Mouse (Mus musculus): ENCODE measurements around the gene Bdh2. TPM values are rescaled to one million over a fixed set of nuclear protein-coding genes. Genes with fewer than 3 reads are reported as not detected.

The Bdh2 gene
- total and polyA plus RNA-seq, 2 experiments from 2014 or later: 2.0 to 6.4 TPM

DNA sequence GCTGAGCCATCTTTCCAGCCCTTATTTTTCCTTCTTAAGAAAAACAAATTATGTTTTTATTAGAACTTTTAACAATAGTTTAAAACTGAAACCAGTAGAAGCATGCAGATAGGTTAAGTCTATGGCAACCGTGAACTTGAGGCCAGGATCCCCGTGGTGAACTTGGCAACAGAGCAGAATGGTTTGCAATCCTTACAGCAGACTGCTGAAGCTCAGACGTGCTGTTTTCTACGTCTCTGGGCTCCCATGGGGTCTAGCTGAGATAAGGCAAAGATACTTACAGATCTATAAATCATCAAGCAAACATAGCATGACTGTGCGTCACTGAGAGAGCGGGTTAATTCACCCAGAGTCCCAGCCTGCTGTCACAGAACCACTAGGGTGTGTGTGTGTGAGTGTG is 19.1 kb downstream of the Bdh2 start:
- Histone ChIP-seq H3K4me3 (ENCODE audit: low read depth, low read length) (no peak overlapping the region), H3K27ac (ENCODE audit: low read depth, low read length) (no peak overlapping the region), H3K4me2 (ENCODE audit: low read depth, low read length, poor library complexity, severe bottlenecking) (no peak overlapping the region), H3K4me1 (ENCODE audit: insufficient read depth, low read length) (no peaks in the 10 kb centered on the region), H3K9me3 (ENCODE audit: low read length) (no peaks in the 10 kb centered on the region), H3K9ac (replicated peaks; ENCODE audit: low read length, poor library complexity, severe bottlenecking) (no peak overlapping the region), H3K27me3 (ENCODE audit: insufficient read depth, low read length) (no peaks in the 10 kb centered on the region), H3K36me3 (ENCODE audit: insufficient read depth, low read length) (no peaks in the 10 kb centered on the region)
- no peak for TF ChIP-seq CTCF (IDR thresholded peaks at IDR 0.05)
- ATAC-seq (ENCODE audit: low FRiP score) (no peak), DNase-seq (ENCODE audit: low spot score) (peak; percentile 12)
- 56% methylated on average over 6 of the region's 6 CpGs for WGBS

DNA sequence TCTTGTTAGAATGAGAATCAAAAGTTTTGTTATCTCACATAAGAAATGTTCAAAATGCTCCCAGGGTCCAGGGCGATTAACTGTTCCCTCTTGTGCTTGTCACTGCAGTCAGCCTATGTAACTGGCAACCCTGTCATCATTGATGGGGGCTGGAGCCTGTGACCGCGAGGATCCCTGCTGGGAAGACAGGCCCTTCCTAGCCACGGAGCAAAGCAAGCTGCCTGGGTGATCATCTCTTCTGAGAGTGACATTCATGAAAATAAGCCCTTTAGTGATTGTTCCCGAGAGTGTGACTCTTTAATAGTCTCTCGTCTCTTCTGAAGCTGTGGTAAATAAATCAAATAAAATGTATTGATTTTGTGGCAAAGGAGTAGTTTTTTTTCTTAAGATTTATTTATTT is 23.0 kb downstream of the Bdh2 start:
- H3K4me3 ChIP-seq (ENCODE audit: low read depth, low read length): no peak overlapping the region
- no peak overlapping the region for H3K9ac ChIP-seq (replicated peaks; ENCODE audit: low read length, poor library complexity, severe bottlenecking)
- no peak overlapping the region for H3K27ac ChIP-seq (ENCODE audit: low read depth, low read length)
- DNase-seq (ENCODE audit: low spot score) (peak; percentile 6), ATAC-seq (ENCODE audit: low FRiP score) (no peak)
- 24% methylated on average over 6 of the region's 6 CpGs for WGBS
- no peaks in the 10 kb centered on the region for H3K9me3 ChIP-seq (ENCODE audit: low read length)
- no peak for TF ChIP-seq CTCF (IDR thresholded peaks at IDR 0.05)
- H3K4me1 ChIP-seq (ENCODE audit: insufficient read depth, low read length): no peaks in the 10 kb centered on the region
- H3K36me3 ChIP-seq (ENCODE audit: insufficient read depth, low read length): no peaks in the 10 kb centered on the region
- no peaks in the 10 kb centered on the region for H3K27me3 ChIP-seq (ENCODE audit: insufficient read depth, low read length)
- no peak overlapping the region for H3K4me2 ChIP-seq (ENCODE audit: low read depth, low read length, poor library complexity, severe bottlenecking)

DNA sequence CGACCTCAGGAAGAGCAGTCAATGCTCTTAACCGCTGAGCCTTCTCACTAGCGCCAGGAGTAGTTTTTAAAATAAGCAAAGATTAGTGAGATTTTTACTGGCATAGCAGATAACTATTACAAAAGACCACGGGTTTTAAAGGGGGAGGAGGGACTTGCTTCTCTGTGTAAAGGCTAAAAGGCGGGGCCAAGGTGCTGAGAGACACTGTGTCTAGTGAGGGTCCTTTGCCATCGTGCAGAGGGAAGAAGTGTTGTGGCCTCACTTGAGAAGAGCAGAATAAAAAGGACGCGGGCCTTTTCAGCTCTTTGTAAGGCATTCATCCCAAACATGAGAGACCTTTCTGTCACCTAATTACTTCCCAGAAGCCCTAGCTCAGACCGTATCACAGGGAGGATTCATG is 23.5 kb downstream of the Bdh2 start:
- TF ChIP-seq CTCF (IDR thresholded peaks at IDR 0.05): no peak
- 15% methylated on average over 9 of the region's 9 CpGs for WGBS
- DNase-seq (ENCODE audit: low spot score): no peak
- ATAC-seq (ENCODE audit: low FRiP score): no peak
- H3K27me3 ChIP-seq (ENCODE audit: insufficient read depth, low read length): no peaks in the 10 kb centered on the region
- H3K36me3 ChIP-seq (ENCODE audit: insufficient read depth, low read length): no peaks in the 10 kb centered on the region
- H3K4me2 ChIP-seq (ENCODE audit: low read depth, low read length, poor library complexity, severe bottlenecking): no peak overlapping the region
- H3K4me3 ChIP-seq (ENCODE audit: low read depth, low read length): no peak overlapping the region
- H3K9me3 ChIP-seq (ENCODE audit: low read length): no peaks in the 10 kb centered on the region
- H3K4me1 ChIP-seq (ENCODE audit: insufficient read depth, low read length): no peaks in the 10 kb centered on the region
- H3K9ac ChIP-seq (replicated peaks; ENCODE audit: low read length, poor library complexity, severe bottlenecking): no peak overlapping the region
- no peak overlapping the region for H3K27ac ChIP-seq (ENCODE audit: low read depth, low read length)

DNA sequence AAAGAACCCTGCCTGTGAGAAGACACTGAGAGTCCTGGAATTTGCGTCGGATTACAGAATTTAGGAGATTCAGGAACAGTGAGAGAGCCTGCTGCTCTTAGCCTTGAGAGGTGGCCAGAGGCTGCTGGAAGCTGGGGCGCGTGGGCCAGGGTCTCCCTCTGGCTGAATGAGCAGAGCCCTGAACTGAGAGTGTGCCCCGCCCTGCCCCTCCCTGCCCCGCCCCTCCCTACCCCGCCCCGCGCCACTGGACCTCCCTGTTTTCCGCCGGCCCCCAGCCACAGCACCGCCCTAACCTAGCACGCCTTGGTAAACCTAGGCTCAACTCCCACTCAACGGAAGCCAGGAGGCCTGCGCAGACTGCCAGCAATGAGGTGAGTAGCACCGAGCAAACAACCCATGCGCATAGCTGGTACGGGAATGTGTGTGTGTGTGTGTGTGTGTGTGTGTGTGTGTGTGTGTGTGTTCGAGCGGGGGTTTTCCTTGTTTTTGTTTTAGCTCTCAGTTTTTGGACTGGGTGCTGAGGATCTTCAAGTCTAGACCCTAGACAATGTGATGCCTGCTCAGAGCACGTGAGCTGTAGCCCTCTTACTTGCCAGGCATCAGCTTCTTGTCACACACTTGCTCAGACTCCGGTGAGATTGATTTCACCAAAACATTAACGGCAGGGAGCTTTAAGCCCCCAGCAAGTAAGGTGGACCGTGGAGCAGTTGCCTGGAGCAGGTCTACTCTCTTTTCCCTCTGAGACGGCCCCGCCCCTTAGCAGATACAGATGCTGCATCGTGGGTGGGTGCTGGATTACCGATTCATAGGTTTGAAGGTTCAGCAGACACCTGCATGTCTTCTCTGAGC is 26.6 kb downstream of the Bdh2 start, which contains the start of gene Slc9b2:
Gene Slc9b2 (plus strand): TSS at position 290 of the 849 bp plus-strand sequence.
- Histone ChIP-seq H3K9me3 (ENCODE audit: low read length) (no peaks in the 10 kb centered on the region), H3K4me3 (ENCODE audit: low read depth, low read length) (peak within 1 kb of the TSS; percentile 28; the same call in 1 of the 2 replicates), H3K27me3 (ENCODE audit: insufficient read depth, low read length) (no peaks in the 10 kb centered on the region), H3K4me2 (ENCODE audit: low read depth, low read length, poor library complexity, severe bottlenecking) (peak within 1 kb of the TSS; percentile 60), H3K27ac (ENCODE audit: low read depth, low read length) (no peak within 1 kb of the TSS), H3K36me3 (ENCODE audit: insufficient read depth, low read length) (no peaks in the 10 kb centered on the region), H3K4me1 (ENCODE audit: insufficient read depth, low read length) (no peaks in the 10 kb centered on the region), H3K9ac (replicated peaks; ENCODE audit: low read length, poor library complexity, severe bottlenecking) (0 out of 2 replicates have a peak within 1 kb of the TSS, but pooled peaks have one; percentile 30)
- TF ChIP-seq CTCF (IDR thresholded peaks at IDR 0.05): no peak
- peak; percentile 38 for DNase-seq (ENCODE audit: low spot score)
- WGBS: 14% methylated on average over 22 of the region's 28 CpGs
- ATAC-seq (ENCODE audit: low FRiP score): peak; percentile 81

DNA sequence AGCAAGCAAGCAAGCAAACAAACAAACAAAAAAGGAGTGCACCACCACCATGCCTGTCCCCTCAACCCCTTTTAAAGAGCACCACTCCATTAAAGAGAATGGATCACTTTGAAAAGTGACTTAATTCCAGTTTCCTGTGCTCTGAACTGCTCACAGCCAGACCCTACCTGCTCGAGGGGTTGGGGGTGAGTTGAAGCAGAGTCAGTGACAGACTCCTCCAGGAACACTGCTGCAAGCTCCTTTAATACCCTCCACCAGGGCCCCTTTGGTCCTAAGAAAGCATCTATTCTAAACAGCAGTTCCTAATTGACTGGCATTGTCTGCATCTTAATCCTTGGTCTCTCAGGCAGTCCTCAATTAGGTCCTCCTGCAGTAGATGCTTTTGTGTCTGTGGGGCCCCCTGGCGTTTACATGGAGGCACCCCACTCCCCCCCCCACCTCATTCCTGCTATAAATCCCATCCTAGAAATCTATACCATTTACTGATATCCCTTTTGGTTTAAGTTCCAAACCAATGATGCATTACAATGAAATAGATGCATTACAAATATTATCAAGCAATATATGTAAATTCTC is 32.0 kb downstream of the Bdh2 start:
- 3% methylated on average over 2 of the region's 2 CpGs for WGBS
- no peaks in the 10 kb centered on the region for H3K27me3 ChIP-seq (ENCODE audit: insufficient read depth, low read length)
- no peak overlapping the region for H3K9ac ChIP-seq (replicated peaks; ENCODE audit: low read length, poor library complexity, severe bottlenecking)
- no peaks in the 10 kb centered on the region for H3K4me1 ChIP-seq (ENCODE audit: insufficient read depth, low read length)
- no peak for ATAC-seq (ENCODE audit: low FRiP score)
- no peak overlapping the region for H3K4me3 ChIP-seq (ENCODE audit: low read depth, low read length)
- H3K36me3 ChIP-seq (ENCODE audit: insufficient read depth, low read length): no peaks in the 10 kb centered on the region
- H3K9me3 ChIP-seq (ENCODE audit: low read length): no peaks in the 10 kb centered on the region
- H3K27ac ChIP-seq (ENCODE audit: low read depth, low read length): no peak overlapping the region
- TF ChIP-seq CTCF (IDR thresholded peaks at IDR 0.05): no peak
- H3K4me2 ChIP-seq (ENCODE audit: low read depth, low read length, poor library complexity, severe bottlenecking): no peak overlapping the region
- DNase-seq (ENCODE audit: low spot score): no peak

DNA sequence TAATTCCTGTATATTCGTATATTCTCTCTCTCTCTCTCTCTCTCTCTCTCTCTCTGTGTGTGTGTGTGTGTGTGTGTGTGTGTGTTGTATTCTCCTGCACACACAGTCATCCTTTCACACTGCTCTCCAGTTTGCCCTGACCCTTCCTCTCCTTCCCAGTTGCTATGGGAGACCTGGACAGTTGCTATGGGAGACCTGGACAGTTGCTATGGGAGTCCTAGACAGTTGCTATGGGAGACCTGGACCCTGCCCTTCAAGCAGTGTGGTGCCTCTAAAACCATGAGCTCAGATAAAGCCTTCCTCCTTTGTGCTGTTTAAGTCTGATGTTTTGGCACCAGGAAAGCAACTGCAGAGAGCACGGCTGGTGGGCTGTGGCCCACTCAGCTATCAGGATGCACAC is 32.7 kb downstream of the Bdh2 start:
- Histone ChIP-seq H3K27me3 (ENCODE audit: insufficient read depth, low read length) (no peaks in the 10 kb centered on the region), H3K4me3 (ENCODE audit: low read depth, low read length) (no peak overlapping the region), H3K9me3 (ENCODE audit: low read length) (no peaks in the 10 kb centered on the region), H3K4me1 (ENCODE audit: insufficient read depth, low read length) (no peaks in the 10 kb centered on the region), H3K36me3 (ENCODE audit: insufficient read depth, low read length) (no peaks in the 10 kb centered on the region), H3K27ac (ENCODE audit: low read depth, low read length) (no peak overlapping the region), H3K9ac (replicated peaks; ENCODE audit: low read length, poor library complexity, severe bottlenecking) (no peak overlapping the region), H3K4me2 (ENCODE audit: low read depth, low read length, poor library complexity, severe bottlenecking) (no peak overlapping the region)
- peak; percentile 83 for ATAC-seq (ENCODE audit: low FRiP score)
- no peak for TF ChIP-seq CTCF (IDR thresholded peaks at IDR 0.05)
- DNase-seq (ENCODE audit: low spot score): no peak
- WGBS: 21% methylated on average over 2 of the region's 2 CpGs
